Mouse (Mus musculus) hindbrain, embryonic 14.5 days (tissue): ENCODE results near the gene Mrpl49. TPM values are rescaled to one million over a fixed set of nuclear protein-coding genes. Genes with fewer than 3 reads are reported as not detected.

ENCODE experiments used
- ATAC-seq: fragments of 200-750 bp; cut with Nextera tagmentation; 2 replicates; pipeline ENCODE4 v1.8.0; 2017; ENCODE audit warnings: moderate number of reproducible peaks, mild to moderate bottlenecking, moderate TSS enrichment, moderate library complexity; ENCODE audit not compliant: low FRiP score
- DNase-seq: peaks from one replicate; pipeline ENCODE4 v3.0.0-alpha.2; 2015; ENCODE audit warnings: low spot score
- H3K27ac ChIP-seq: fragments of 300-500 bp; sonication (generic); 2 replicates; pipeline ENCODE4 v1.5.1; 2014; ENCODE audit warnings: mild to moderate bottlenecking, moderate library complexity
- H3K27me3 ChIP-seq: fragments of 300-500 bp; sonication (generic); 2 replicates; pipeline ENCODE4 v1.6.1; 2014; ENCODE audit warnings: mild to moderate bottlenecking, low read length, mixed read lengths; ENCODE audit not compliant: control insufficient read depth, insufficient read depth
- H3K36me3 ChIP-seq: fragments of 300-500 bp; sonication (generic); replicated peaks from 2 replicates; pipeline ENCODE4 v1.6.1; 2014; ENCODE audit not compliant: control insufficient read depth, insufficient read depth
- H3K4me1 ChIP-seq: fragments of 300-500 bp; sonication (generic); replicated peaks from 2 replicates; pipeline ENCODE4 v1.6.1; 2014; ENCODE audit warnings: antibody characterized with exemption, low read length, mixed read lengths; ENCODE audit not compliant: control insufficient read depth, insufficient read depth
- H3K4me2 ChIP-seq: fragments of 300-500 bp; sonication (generic); replicated peaks from 2 replicates; pipeline ENCODE4 v1.6.1; 2014; ENCODE audit warnings: mild to moderate bottlenecking, moderate library complexity
- H3K4me3 ChIP-seq: fragments of 300-500 bp; sonication (generic); replicated peaks from 2 replicates; pipeline ENCODE4 v1.5.1; 2014; ENCODE audit warnings: mild to moderate bottlenecking, low read length
- H3K9ac ChIP-seq: fragments of 300-500 bp; sonication (generic); 2 replicates; pipeline ENCODE4 v1.6.1; 2014
- H3K9me3 ChIP-seq: fragments of 300-500 bp; sonication (generic); 2 replicates; pipeline ENCODE4 v1.6.1; 2016; ENCODE audit warnings: low read length; ENCODE audit not compliant: control insufficient read depth
- WGBS: fragments of 180-500 bp; shearing (Covaris S2); extraction: QIAGEN DNeasy Blood & Tissue Kit; methylation state at CpG from one replicate; pipeline ENCODE4 v1.1.7; 2014; 5-methylcytosine and 5-hydroxymethylcytosine counted together
- polyA plus RNA-seq: library from polyadenylated mRNA; unstranded; fragments of >200 nt; fragmentation: Nextera tagmentation; extraction: Ambion mirVana; gene quantifications from 2 replicates; pipeline ENCODE4 v1.2.1, GENCODE M21; 2014

Mrpl49 gene
- polyA plus RNA-seq, 1 experiment from 2014 or later: 64.5 TPM

GRCm38 (mm10) chr19:6058513-6058912 is 928 bp upstream of the Mrpl49 start:
- H3K4me2 ChIP-seq: peak overlapping the region; percentile 85
- DNase-seq (no peak), ATAC-seq (no peak)
- H3K9ac ChIP-seq: peak overlapping the region; percentile 85
- WGBS: 35% methylated on average over 5 of the region's 5 CpGs
- peak overlapping the region; percentile 78 for H3K27ac ChIP-seq
- peaks cover 38% of the 10 kb centered on the region for H3K36me3 ChIP-seq
- H3K27me3 ChIP-seq: no peaks in the 10 kb centered on the region
- peak overlapping the region; percentile 52 for H3K4me3 ChIP-seq
- no peaks in the 10 kb centered on the region for H3K9me3 ChIP-seq
- peaks cover 38% of the 10 kb centered on the region for H3K4me1 ChIP-seq

GRCm38 (mm10) chr19:6056696-6057095 is 889 bp downstream of the Mrpl49 start:
- no peaks in the 10 kb centered on the region for H3K27me3 ChIP-seq
- peak overlapping the region; percentile 66 for H3K9ac ChIP-seq
- WGBS: 58% methylated on average over 4 of the region's 4 CpGs
- peak overlapping the region; percentile 76 for H3K4me2 ChIP-seq
- no peak overlapping the region for H3K27ac ChIP-seq
- ATAC-seq (no peak), DNase-seq (no peak)
- H3K4me1 ChIP-seq: peaks cover 23% of the 10 kb centered on the region
- peaks cover 57% of the 10 kb centered on the region for H3K36me3 ChIP-seq
- no peaks in the 10 kb centered on the region for H3K9me3 ChIP-seq
- H3K4me3 ChIP-seq: peak overlapping the region; percentile 52

GRCm38 (mm10) chr19:6054296-6054695 is 3.3 kb downstream of the Mrpl49 start:
- no peak for ATAC-seq
- no peaks in the 10 kb centered on the region for H3K9me3 ChIP-seq
- no peak overlapping the region for H3K27ac ChIP-seq
- H3K9ac ChIP-seq: no peak overlapping the region
- no peak overlapping the region for H3K4me2 ChIP-seq
- no peaks in the 10 kb centered on the region for H3K27me3 ChIP-seq
- H3K4me1 ChIP-seq: peaks cover 17% of the 10 kb centered on the region
- DNase-seq: no peak
- peaks cover 71% of the 10 kb centered on the region for H3K36me3 ChIP-seq
- H3K4me3 ChIP-seq: no peak overlapping the region
- WGBS: 89% methylated on average over 5 of the region's 5 CpGs

GRCm38 (mm10) chr19:6052516-6052915 is 5.1 kb downstream of the Mrpl49 start:
- Histone ChIP-seq H3K9ac (no peak overlapping the region), H3K4me1 (peaks cover 20% of the 10 kb centered on the region), H3K9me3 (no peaks in the 10 kb centered on the region), H3K36me3 (peaks cover 80% of the 10 kb centered on the region), H3K4me2 (no peak overlapping the region), H3K27ac (no peak overlapping the region), H3K4me3 (no peak overlapping the region), H3K27me3 (no peaks in the 10 kb centered on the region)
- WGBS: 88% methylated on average over 7 of the region's 7 CpGs
- DNase-seq: no peak
- no peak for ATAC-seq

GRCm38 (mm10) chr19:6048681-6049410 is 8.7 kb downstream of the Mrpl49 start:
- H3K4me3 ChIP-seq: no peak overlapping the region
- peaks cover 60% of the 10 kb centered on the region for H3K36me3 ChIP-seq

GRCm38 (mm10) chr19:6047899-6048166 is 9.8 kb downstream of the Mrpl49 start:
- no peaks in the 10 kb centered on the region for H3K27me3 ChIP-seq
- H3K4me2 ChIP-seq: peak overlapping the region; percentile 98
- H3K9me3 ChIP-seq: no peaks in the 10 kb centered on the region
- DNase-seq: no peak
- H3K4me3 ChIP-seq: peak overlapping the region; percentile 98
- H3K27ac ChIP-seq: no peak overlapping the region
- H3K4me1 ChIP-seq: peaks cover 21% of the 10 kb centered on the region
- peaks cover 50% of the 10 kb centered on the region for H3K36me3 ChIP-seq
- H3K9ac ChIP-seq: peak overlapping the region; percentile 85
- ATAC-seq: no peak
- 81% methylated on average over 8 of the region's 8 CpGs for WGBS

More at GRCm38 (mm10) chr19:6048681-6049410, 8.7 kb downstream of the Mrpl49 start:
- no peak overlapping the region for H3K9ac ChIP-seq
- no peak overlapping the region for H3K27ac ChIP-seq
- WGBS: 94% methylated on average over 11 of the region's 11 CpGs
- H3K4me2 ChIP-seq: no peak overlapping the region
- no peak for DNase-seq
- no peak for ATAC-seq
- H3K27me3 ChIP-seq: no peaks in the 10 kb centered on the region
- peaks cover 21% of the 10 kb centered on the region for H3K4me1 ChIP-seq
- no peaks in the 10 kb centered on the region for H3K9me3 ChIP-seq

- H3K4me2 ChIP-seq: peak overlapping the region; percentile 98
- DNase-seq: no peak
- peak overlapping the region; percentile 98 for H3K4me3 ChIP-seq
- 2% methylated on average over 44 of the region's 44 CpGs for WGBS
- H3K27ac ChIP-seq: peak overlapping the region; percentile 99
- no peaks in the 10 kb centered on the region for H3K9me3 ChIP-seq
- ATAC-seq: peak; percentile 6
- H3K9ac ChIP-seq: peak overlapping the region; percentile 85
- peaks cover 21% of the 10 kb centered on the region for H3K4me1 ChIP-seq
- H3K36me3 ChIP-seq: peaks cover 45% of the 10 kb centered on the region
- H3K27me3 ChIP-seq: no peaks in the 10 kb centered on the region
Measured at GRCm38 (mm10) chr19:6047154-6047898, 10.3 kb downstream of the Mrpl49 start.

- DNase-seq (peak; percentile 95), ATAC-seq (peak; percentile 93)
- WGBS: under 1% methylated on average over 65 of the region's 65 CpGs
- Histone ChIP-seq H3K36me3 (peaks cover 37% of the 10 kb centered on the region), H3K9ac (peak within 1 kb of the TSS; percentile 85), H3K9me3 (no peaks in the 10 kb centered on the region), H3K4me3 (peak within 1 kb of the TSS; percentile 98), H3K27ac (peak within 1 kb of the TSS; percentile 99), H3K4me2 (peak within 1 kb of the TSS; percentile 98), H3K27me3 (no peaks in the 10 kb centered on the region), H3K4me1 (peaks cover 21% of the 10 kb centered on the region)
Measured at GRCm38 (mm10) chr19:6046294-6047153, 11.1 kb downstream of the Mrpl49 start, which contains the start of gene Syvn1. Syvn1 (plus strand) TSS chr19:6046576.
